Mouse (Mus musculus) ES-E14 (cell line): ENCODE results near the gene Clpp. TPM values are rescaled to one million over a fixed set of nuclear protein-coding genes. Genes with fewer than 3 reads are reported as not detected.

ENCODE experiments used
- DNase-seq: peaks from one replicate; pipeline ENCODE4 v3.0.0-alpha.2; 2013; ENCODE audit warnings: low read depth, low spot score
- H3K27ac ChIP-seq: 2 replicates; pipeline ENCODE4 v1.5.1; 2012; ENCODE audit warnings: low read depth, mild to moderate bottlenecking, low read length, moderate library complexity, mixed read lengths; ENCODE audit not compliant: poor library complexity, insufficient read depth, severe bottlenecking
- H3K36me3 ChIP-seq: 2 replicates; pipeline ENCODE4 v1.6.1; 2012; ENCODE audit warnings: mild to moderate bottlenecking, low read length, moderate library complexity, mixed read lengths; ENCODE audit not compliant: control insufficient read depth, poor library complexity, insufficient read depth, severe bottlenecking
- H3K4me1 ChIP-seq, 2 experiments: fragments of 150-350 bp in 1 of 2; sonication (generic) in 1 of 2; 2 replicates each; pipeline ENCODE4 v1.6.1; 2012; ENCODE audit warnings: low read length in 2 of 2, mild to moderate bottlenecking in 1 of 2, mixed read lengths in 1 of 2; ENCODE audit not compliant: control insufficient read depth in 2 of 2, insufficient read depth in 2 of 2, poor library complexity in 1 of 2
- H3K4me3 ChIP-seq, 2 experiments: fragments of 150-350 bp in 1 of 2; sonication (generic) in 1 of 2; 2 replicates each; pipeline ENCODE4 v1.5.1; 2012; ENCODE audit warnings: low read length in 2 of 2, low read depth in 1 of 2, mild to moderate bottlenecking in 1 of 2, mixed read lengths in 1 of 2; ENCODE audit not compliant: insufficient read depth in 1 of 2, poor library complexity in 1 of 2, severe bottlenecking in 1 of 2
- H3K9ac ChIP-seq: 2 replicates; pipeline ENCODE4 v1.6.1; 2012; ENCODE audit warnings: low read depth, mild to moderate bottlenecking, low read length, mixed read lengths; ENCODE audit not compliant: poor library complexity, insufficient read depth, severe bottlenecking
- H3K9me3 ChIP-seq: fragments of 150-350 bp; sonication (generic); 2 replicates; pipeline ENCODE4 v1.6.1; 2012; ENCODE audit warnings: low read depth, mild to moderate bottlenecking, low read length; ENCODE audit not compliant: control insufficient read depth, insufficient read depth
- CHD2 ChIP-seq: IDR thresholded peaks from 2 replicates; pipeline ENCODE4 v1.6.1; 2014; ENCODE audit warnings: mild to moderate bottlenecking, low read depth, low read length, inconsistent platforms
- HCFC1 ChIP-seq: IDR thresholded peaks from 2 replicates; pipeline ENCODE4 v1.6.1; 2012; ENCODE audit warnings: low read length, inconsistent platforms, borderline replicate concordance; ENCODE audit not compliant: insufficient read depth
- MAFK ChIP-seq: IDR thresholded peaks from 2 replicates; pipeline ENCODE4 v1.6.1; 2014; ENCODE audit warnings: mild to moderate bottlenecking, low read depth, low read length, inconsistent platforms; ENCODE audit not compliant: insufficient read depth
- ZC3H11A ChIP-seq: IDR thresholded peaks from 2 replicates; pipeline ENCODE4 v1.6.1; 2012; ENCODE audit warnings: low read depth, mild to moderate bottlenecking, inconsistent platforms, low read length, borderline replicate concordance
- ZNF384 ChIP-seq: IDR thresholded peaks from 2 replicates; pipeline ENCODE4 v1.6.1; 2012; ENCODE audit warnings: low read depth, low read length, inconsistent platforms
- in situ Hi-C, 2 experiments: fragments of 600-800 bp; cut with MboI; formaldehyde crosslinking; loops; one replicate each; pipeline ENCODE4 v1.15.1; 2025; ENCODE audit warnings: low sequenced_read_pairs in 2 of 2, inconsistent platforms in 1 of 2; ENCODE audit not compliant: unreplicated experiment in 2 of 2
- total RNA-seq: library from RNA; depleted of rRNA; stranded (reverse); fragments of 300-350 nt; gene quantifications from 2 replicates; pipeline ENCODE4 v1.2.3, GENCODE M21; 2012

Gene Clpp
- total RNA-seq, 1 experiment: 185 TPM

DNA sequence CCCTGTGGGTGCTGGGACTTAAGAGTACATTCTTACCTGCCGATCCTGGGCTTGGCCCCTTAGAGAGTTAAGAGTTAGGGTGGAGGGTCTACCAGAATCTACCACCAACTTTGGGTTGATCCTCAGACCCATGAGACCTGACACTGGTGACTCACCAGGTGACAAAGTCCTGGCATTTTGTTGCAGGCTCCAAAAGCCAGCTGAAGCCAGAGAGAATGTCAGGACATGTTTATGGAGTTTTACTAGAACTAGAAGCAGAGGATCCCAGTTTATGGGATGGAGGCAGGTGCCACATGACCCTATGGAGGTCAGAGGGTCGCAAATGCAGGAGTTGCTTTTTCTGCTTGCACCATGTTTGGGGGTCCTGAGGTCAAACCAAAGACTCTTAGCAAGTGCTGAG is 6.4 kb downstream of the Clpp start:
- Histone ChIP-seq H3K36me3 (peaks cover 54% of the 10 kb centered on the region), H3K9me3 (no peaks in the 10 kb centered on the region), H3K4me3 (no peak overlapping the region), H3K4me1 (peaks cover 0 to 10% of the 10 kb centered on the region in 2 experiments; a peak in 1 of 4 replicates), H3K27ac (no peak overlapping the region), H3K9ac (no peak overlapping the region)
- DNase-seq: no peak
- TF ChIP-seq CHD2: no peak
- TF ChIP-seq ZNF384: no peak
- in situ Hi-C loops: no loop called here

DNA sequence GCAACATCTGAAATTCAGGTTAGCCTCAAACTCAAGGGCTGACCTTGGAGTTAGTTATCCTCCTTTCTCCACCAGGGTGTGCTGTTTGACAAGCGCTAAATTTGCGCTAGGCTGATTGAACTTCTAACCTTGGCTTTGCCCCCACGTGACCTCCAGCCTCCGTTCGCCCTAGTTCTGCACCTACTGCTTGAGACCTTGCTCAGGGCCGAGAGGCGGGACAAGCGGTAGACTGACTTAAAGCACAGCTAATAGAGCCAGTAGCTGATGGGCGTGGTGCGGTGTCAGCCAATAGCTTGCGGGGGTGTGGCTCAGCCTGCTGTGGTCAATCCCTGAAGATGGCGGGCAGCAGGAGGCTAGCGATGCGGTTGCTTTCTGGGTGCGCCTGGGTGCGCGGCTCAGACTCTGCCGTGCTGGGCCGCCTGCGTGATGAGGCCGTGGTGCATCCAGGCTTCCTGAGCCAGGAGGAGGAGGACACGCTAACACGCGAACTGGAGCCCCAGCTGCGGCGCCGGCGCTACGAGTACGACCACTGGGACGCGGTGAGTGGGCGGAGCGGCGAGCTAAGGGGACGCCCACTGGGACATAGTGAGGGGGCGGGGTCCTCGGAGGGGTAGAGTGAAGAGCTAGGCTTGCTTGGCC is 7.0 kb downstream of the Clpp start, which contains the start of gene Alkbh7:
Gene Alkbh7, plus strand, starts transcription at position 311 of the 639 bp plus-strand sequence.
- Histone ChIP-seq H3K4me3 (peak within 1 kb of the TSS; percentile 86 to 95), H3K36me3 (peaks cover 51% of the 10 kb centered on the region), H3K9ac (peak within 1 kb of the TSS; percentile 81), H3K27ac (no peak within 1 kb of the TSS; the same call in 1 of the 2 replicates), H3K9me3 (no peaks in the 10 kb centered on the region), H3K4me1 (peaks cover 0 to 10% of the 10 kb centered on the region in 2 experiments; a peak in 1 of 4 replicates)
- peak; percentile 99 for DNase-seq
- TF ChIP-seq ZC3H11A (peak; percentile 70; the same call in 1 of the 2 replicates), ZNF384 (no peak), CHD2 (peak; percentile 83), HCFC1 (peak; percentile 49; the same call in 1 of the 2 replicates), MAFK (no peak)
- in situ Hi-C loops: no loop called here

DNA sequence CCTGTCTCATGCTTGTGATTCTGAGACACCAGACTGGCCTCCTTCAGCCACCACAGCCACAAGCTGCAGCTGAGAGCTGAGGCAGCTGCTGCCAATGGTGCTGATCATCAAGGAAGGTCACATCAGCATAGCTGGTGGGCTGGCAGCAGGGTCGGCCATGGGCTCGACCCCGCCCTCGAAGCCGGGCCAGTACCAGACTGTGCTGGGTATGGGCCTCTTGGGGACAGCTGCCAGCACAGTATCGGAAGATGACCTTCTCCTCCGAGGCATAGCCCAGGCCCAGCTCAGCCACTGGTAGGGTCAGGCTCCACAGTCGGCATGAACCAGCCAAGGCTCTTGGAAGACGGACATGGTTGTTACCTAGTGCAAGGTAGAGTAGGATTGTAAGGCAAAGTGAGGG is 9.3 kb downstream of the Clpp start:
- H3K36me3 ChIP-seq: peaks cover 44% of the 10 kb centered on the region
- peaks cover 0 to 7% of the 10 kb centered on the region in 2 experiments; a peak in 1 of 4 replicates for H3K4me1 ChIP-seq
- H3K27ac ChIP-seq: no peak overlapping the region
- H3K9me3 ChIP-seq: no peaks in the 10 kb centered on the region
- DNase-seq: no peak
- no peak overlapping the region for H3K9ac ChIP-seq
- in situ Hi-C loops: no loop called here
- no peak overlapping the region for H3K4me3 ChIP-seq
- TF ChIP-seq ZNF384 (no peak), ZC3H11A (no peak), MAFK (no peak), CHD2 (no peak), HCFC1 (no peak)

DNA sequence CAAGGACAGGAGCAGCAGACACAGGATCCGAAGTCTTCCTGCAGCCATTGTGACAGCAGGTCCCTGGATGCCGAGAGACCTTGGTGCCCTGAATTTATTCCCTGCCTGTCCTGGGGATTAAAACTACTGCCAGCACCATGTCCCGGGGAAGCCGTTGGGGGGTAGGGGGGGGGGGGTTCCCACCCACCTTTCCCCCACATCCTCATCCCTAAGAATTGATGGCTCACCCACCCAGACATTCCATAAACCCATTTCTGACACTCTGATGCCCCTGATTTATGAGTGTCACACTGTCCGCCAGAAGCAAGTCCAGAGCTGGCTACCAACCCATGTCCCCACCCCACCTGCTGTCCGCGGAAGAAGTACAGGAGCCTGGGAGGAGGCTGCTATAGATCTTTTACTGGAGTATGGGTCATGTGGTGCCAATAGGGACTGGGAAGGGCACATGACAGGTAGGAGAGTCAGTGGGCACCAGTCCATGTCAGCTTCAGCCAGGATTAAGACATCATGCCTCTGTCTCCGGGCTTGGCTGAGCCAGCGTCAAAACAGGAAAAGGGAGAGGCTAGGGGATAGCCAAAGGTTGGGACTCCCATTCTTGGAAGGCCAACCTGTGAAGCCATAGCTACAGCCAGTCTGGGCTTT is 10.0 kb downstream of the Clpp start, which contains the start of gene Pspn:
Gene Pspn, minus strand, starts transcription at position 51 of the 642 bp plus-strand sequence.
- no peak for DNase-seq
- peaks cover 0 to 7% of the 10 kb centered on the region in 2 experiments; a peak in 1 of 4 replicates for H3K4me1 ChIP-seq
- H3K4me3 ChIP-seq: no peak within 1 kb of the TSS
- H3K27ac ChIP-seq: no peak within 1 kb of the TSS
- in situ Hi-C loops: no loop called here
- no peak within 1 kb of the TSS for H3K9ac ChIP-seq
- TF ChIP-seq MAFK (no peak), ZC3H11A (no peak), CHD2 (no peak), ZNF384 (no peak), HCFC1 (no peak)
- peaks cover 41% of the 10 kb centered on the region for H3K36me3 ChIP-seq
- H3K9me3 ChIP-seq: no peaks in the 10 kb centered on the region
